Mouse (Mus musculus) lung, postnatal 0 days (tissue): ENCODE measurements at regions not wholly inside any gene's neighbourhood (a gene's known extent, or its start where the extent isn't known, plus 50 kb on each side); places are given as distances from the start of the nearest gene placed in this dataset.

Source experiments
- CTCF ChIP-seq: IDR thresholded peaks from 2 replicates; pipeline ENCODE4 v1.5.1; 2016; ENCODE audit warnings: antibody characterized with exemption, mild to moderate bottlenecking
- EP300 ChIP-seq: IDR thresholded peaks from 2 replicates; pipeline ENCODE4 v1.6.1; 2016; ENCODE audit warnings: antibody characterized with exemption, mild to moderate bottlenecking, control low read depth

DNA sequence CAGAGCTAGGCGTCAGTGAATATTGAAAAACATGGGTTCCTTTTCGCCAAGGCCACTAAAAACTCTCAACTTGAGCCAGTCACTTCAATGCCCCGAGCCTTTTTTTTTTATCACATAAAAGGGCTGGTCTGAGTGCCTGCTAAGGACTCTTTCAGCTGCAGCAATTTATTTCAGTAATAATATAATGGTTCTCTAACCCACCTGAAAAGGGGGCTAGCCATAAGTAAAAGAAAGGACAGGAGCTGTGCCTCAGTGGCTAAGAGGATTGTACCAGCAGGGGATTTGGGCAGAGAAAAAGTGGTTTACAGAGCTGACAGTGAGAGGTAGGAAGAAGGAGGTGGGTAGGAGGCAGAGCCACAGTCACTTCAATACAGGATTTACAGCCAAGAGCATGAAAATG lies 409.0 kb downstream of the Rapgef2 start:
- TF ChIP-seq EP300: no peak
- TF ChIP-seq CTCF: no peak
